Mouse (Mus musculus): Measurements from ENCODE around the gene Neurod2.

The Neurod2 gene

DNA sequence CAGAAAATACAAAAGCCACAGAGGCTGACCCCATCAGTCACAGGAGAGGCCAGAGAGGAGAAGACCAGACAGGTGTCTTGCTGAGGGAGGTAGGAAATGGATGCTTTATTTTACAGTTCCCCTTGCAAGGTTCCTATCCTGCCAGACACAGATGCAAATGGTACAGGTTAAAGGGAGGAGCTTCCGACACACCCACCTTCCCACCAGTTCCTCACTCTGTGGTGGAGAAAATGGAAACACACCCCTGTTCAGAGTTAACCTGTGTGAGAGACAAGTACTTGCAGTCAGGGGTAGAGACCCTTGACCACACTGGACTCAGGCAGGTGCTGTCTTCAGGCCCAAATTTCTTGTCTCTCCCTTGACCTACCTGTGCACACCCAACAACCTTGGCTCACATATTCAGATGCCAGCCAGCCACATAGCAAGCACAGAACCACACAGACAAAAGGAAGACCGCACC, 1.3 kb upstream of the Neurod2 start:
- no peak for DNase-seq

DNA sequence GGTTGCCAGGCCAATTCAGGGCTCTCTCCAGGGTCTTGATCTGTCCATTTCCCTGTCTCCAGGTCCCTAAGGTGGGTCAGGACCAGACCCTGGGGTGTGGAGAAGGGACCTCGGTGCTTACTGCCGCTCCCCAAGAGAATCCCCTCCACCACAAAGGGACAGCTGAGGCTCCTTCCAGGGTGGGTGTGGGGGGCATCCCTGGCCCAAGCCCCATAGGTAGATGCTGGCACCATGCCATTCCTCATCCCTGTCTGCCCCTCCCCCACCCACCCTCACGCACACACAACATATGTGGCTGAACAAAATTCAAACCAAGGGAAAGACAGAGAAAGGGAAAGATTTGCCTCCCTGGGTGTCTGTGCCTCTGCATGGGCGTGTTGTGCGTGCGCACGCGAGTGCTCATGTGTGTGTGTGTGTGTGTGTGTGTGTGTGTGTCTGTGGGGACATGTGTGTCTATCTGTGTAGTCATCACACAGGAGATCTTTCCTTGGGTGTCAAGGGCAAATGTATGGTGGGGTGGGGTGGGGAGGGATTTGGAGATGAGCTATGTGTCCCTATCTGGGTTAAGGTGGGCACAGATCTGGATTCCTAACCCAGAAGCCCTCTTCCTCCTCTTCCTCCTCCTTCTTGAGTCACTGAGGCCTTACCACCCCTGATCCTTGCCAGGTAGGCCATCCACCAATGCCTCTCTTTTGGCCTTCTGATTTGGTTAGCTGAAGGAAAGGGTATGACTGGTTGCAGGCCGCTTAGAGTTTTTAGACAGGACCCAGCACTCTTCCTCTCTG, 704 bp upstream of the Neurod2 start:
- DNase-seq = peak; percentile 71

DNA sequence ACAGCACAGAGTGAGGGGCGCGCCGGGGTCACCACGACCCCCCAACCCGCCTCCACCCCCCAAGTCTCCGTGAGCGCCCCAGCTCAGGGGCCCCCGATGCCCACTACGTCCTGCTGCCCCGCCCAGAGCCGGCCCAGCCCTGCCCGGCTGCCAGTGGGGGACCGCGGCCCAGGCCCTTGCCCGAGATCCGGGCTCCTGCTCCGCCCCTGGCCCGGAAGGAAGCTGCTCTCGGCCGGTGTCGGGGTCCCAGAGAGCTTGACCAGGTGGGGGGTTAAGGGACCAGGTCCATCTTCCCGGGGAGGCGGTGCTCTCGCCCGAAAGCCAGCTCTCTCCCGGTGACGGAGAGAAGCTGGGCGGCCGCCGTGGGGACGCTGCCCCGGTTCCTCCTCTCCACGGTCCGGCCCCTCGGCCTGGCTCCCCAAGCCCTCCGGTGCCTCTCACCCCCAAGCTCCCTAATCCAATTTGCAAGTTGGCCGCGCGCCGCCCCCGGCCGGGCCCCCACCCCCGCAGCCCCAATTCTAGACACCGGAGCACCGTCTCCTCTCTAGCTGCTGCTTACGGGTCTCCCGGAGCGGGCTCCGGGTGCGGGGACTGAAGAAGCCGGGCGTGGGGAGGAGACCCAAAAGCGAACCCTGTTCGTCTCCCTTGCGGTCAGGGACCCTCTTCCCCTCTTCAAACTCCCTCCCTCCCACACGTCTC, 928 bp downstream of the Neurod2 start:
- no peak for DNase-seq

DNA sequence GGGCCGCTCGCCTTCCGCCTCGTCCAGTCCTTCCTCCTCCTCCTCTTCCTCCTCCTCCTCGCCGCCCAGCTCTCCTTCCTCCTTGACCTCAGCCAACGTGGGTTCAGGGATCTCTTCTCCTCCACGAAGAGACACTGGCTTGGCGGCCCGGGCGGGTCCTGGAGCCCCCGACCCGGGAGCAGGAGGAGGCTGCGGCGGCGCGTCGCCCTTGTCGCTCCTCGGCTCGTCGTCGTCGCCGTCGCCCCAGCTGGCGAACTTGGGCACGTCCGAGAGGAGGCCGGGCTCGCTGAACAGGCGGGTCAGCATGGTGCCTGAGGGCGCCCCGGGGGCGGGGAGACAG, 1.4 kb downstream of the Neurod2 start:
- DNase-seq = peak; percentile 71

DNA sequence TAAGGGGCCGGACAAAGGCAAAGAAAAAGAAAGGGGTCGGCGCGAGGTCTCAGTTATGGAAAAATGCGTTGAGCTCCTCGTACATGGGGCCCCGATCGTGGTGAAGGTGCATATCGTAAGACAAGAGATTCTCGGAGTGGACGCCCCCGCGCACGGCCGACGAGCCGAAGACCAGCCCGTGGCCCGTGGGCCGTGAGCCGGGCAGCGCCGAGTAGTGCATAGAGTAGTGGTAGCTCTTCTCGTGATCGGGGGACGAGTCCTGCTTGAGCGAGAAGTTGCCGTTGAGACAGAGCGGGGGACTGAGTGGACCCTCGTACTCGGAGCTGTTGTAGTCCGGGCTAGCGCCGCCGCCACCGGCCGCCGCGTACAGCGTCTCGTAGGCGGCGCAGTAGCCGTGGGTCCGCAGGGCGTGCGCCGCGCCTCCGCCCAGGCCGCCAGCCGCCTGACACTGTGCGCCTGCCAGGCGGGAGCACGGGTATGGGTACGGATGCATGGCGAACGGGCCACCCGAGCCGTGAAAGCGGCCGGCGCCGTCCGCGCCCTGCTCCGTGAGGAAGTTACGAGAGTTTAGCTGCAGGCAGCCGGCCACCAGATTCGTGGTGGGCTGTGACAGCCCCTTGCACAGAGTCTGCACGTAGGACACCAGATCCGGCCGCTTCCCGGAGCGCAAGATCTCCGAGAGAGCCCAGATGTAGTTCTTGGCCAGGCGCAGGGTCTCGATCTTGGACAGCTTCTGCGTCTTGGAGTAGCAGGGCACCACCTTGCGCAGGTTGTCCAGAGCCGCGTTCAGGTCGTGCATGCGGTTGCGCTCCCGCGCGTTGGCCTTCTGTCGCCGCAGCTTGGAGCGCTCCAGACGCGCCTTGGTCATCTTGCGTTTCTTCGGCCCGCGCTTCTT, 2.1 kb downstream of the Neurod2 start:
- DNase-seq = peak; percentile 68

DNA sequence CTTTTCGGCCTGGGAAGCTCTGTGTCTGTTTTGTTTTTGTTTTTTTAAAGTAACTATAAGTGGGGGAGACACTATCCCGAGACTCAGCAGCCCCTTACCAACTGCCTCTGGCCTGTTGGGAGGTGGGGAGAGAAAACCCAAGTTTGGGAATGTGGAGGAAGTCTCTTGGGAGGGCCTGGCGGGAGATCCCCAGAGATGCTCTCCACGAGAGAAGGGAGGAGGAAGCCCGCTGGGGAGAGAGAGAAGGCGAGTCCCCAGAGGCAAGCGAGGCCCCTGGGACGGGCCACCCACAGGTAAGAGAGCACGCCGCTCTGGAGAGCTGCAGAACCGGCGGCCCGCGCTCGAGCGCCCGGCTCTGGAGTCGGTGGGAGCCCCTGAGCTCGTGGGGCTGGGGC, 2.7 kb downstream of the Neurod2 start:
- DNase-seq = no peak

DNA sequence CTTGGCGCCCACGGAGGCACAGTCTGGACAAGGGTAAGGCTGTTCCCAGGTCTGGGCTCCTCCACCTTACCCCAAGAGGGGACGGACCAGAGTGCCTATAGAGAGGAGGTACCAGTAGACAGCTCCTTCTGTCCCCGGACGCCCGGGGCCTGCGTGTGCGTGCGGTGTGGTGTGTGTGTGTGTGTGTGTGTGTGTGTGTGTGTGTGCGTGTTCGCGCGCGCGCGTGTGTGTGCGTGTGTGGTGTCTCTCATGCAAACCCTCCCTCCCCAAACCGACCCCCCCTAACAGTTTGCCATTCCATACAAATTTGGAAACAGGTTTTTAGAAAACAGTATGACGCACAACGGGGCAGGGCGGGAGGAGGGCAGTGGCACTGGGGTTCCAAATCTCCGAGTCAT, 3.6 kb downstream of the Neurod2 start:
- no peak for DNase-seq

DNA sequence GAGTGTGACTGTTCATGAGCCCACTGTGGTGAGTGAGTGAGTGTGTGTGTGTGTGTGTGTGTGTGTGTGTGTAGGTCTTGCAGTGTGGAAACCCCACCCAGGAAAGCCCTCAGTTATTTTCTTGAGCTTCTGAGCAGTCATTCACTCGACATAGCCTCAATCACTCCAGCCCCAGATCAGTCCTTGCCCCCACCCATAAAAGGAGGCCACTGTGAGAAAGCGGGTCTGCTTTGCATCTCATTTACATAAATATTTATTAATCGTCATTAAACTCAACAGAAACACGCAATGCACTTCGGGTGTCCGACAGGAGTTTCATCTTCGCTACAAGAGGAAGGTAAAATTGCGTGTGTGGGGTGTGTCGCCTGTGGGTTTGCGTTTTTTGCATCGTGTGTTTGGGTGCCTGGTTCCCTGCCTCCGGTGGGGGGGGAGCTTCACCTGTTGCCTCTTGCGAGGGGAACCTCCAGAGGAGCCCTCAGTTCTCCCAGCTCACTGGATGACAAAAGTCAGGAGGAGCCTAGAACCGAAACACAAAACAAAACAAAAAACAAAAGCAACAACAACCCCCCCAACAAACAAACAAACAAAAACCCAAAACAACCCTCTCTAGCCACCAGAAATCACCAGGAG, 4.1 kb downstream of the Neurod2 start:
- peak; percentile 51 for DNase-seq

DNA sequence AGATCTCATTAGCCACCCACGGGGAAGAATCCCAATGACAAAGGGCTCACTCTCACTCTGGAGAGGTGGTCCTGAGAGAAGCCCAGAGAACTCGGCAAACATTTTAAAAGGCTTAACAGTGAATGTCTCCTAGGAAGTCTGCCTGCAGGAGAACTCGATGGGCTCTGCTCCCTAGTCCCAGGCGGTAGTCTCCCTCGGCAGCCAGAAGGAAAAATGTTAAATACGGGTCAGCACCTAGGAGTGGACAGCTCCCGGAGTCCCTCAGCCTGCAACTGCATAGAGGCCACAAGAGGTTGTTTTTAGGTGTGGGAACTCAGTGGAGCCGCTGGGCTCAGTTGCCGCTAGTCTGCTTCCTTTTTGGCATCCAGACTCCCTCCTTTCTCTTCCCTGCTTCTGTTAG, 5.5 kb downstream of the Neurod2 start:
- DNase-seq = peak; percentile 46

DNA sequence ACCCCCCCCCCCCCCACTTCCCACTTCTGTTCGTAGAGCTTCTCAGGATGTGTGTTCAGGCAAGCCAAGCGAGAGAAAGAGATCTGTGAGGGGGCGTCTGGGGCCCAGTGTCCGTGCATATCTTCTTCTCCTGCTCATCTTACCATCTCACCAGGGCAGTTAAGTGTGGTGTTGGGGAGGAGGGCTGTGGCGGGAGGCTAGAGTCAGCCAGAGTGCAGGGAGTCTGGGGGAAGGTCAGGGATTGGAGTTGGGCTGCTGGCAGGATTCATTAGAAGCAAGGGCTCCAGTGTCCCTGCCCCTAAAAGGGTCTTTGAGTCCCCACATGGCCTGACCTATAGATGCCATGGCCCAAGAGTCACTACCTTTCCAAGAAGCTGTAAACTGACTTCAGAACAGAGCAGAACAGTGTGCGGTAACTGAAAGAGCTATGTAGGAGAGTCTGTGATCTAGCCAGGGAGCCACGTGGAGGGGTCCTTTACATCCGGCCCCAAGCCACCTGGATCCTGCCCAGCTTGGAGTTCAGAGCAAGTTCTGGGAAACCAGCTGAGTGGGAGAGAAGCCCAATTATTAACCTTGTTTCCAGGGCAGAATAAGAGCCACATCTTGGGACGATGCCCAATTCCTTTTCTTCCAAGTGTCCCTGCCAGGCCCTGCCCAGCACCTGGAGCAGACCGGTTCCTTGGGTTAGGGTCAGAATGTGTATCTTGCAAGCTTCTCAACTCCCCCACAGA, 6.1 kb downstream of the Neurod2 start:
- peak; percentile 53 for DNase-seq

DNA sequence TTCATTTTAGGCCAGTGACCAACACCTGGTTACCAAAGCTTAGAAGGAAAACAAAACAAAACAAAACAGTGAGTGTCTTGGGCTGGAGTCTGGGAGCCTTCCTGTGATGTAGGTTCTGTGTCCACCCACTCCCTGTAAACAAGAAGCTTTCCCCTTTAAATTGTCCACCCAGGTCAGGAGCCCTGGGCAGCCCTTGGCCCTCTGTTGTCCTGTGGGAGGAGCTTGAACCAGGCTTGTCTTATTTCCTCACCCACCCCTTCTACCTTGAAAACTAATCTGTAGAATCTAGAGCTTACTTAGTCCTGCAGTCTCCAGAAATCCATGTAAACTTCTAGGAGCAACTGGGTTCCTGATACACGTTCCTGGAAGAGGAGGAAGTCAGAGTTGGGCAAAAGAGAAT, 7.3 kb downstream of the Neurod2 start:
- DNase-seq = no peak

DNA sequence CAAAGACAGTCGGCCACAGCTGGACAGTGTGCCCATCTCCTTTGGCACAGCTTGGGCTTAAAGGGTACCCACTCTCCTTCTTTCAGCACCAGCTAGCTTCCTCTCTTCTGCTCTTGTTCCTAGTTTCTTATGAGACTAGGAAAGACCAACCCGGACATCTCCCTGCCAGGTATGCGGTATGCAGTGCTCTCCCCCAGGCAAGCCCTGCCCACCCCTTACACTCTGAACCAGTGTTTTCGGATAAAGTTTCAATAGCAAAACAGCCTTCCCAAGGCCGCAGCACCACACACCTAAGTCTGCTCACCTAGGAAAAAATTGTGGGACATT, 7.8 kb downstream of the Neurod2 start:
- DNase-seq = no peak

DNA sequence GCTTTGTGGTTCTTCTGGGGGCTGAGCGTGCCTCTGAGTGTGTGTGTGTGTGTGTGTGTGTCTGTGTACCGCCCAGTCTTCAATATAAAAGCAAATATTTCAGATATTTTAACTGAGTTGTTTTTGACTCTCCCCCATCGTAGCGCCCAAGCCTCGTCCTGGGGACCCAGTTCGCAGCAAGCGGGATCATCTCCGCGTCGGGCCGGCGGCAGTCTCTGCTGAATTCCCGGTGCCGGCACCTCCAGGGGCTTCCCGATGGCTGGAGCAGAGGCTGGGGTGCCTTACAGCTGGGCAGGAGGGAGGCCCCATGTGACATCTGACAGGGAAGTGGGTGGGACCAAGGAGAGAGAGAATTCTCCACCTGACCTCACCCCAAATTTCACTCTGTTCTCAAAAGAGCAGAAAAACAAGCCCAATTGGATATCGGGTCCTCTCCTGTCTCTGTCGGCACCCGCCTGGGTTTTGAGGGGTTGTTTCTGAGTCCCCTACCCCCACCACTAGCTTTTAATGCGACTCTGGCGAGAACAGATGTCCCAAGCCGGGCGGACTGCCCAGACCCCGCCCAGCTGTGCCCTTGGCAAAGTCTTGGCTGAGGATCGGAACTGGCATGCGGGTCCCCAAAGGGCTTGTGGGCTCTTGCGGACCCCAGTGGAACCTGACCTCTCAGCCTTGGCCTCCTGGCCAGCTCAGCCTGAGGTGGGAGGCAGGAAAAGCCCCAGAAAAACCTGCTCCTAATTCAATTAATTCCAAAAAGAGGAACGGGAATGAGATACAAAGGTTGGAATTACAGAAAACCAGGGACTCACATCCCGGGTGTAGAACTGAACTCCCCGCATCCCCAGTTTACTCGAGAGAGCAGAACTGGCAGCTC, 8.4 kb downstream of the Neurod2 start:
- DNase-seq = peak; percentile 65

DNA sequence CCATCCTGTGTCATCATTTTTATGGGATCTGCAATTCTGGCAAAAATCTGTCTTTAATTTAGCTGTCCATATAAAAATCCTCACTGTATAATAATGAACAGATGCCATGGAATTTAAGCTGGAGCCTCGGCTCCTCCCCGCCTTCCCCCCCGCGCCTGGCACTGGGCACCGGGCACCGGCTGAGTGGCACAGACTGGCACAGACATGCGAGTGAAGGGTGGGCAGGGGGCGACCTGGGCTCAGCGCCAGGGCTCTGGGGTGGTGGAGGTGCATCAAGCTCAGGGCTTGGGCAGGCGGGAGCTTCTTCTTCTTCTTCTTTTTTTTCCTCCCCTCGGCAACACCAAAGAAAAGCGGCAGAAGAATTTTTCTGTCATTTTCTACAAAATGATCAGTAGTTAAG, 9.1 kb downstream of the Neurod2 start:
- no peak for DNase-seq

DNA sequence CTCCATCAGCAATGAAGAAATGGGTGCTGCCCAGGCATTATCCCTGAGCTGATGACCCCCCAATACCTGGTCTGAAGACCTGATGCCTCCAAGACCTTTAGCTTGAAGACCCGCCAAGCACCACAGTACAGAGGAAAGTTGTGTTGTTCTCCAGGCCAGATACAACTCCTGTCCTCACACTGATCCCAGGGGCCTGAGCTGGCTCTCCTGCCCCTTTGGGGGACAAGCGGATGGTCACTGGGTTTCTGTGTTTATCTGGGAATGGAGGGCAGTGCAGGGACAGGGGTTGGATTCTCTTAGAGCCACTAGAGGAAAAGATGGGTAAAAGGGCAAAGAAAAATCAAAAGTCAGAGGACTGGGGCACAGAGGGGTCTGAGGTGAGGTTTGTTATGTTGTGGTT, 9.5 kb downstream of the Neurod2 start:
- DNase-seq = no peak

DNA sequence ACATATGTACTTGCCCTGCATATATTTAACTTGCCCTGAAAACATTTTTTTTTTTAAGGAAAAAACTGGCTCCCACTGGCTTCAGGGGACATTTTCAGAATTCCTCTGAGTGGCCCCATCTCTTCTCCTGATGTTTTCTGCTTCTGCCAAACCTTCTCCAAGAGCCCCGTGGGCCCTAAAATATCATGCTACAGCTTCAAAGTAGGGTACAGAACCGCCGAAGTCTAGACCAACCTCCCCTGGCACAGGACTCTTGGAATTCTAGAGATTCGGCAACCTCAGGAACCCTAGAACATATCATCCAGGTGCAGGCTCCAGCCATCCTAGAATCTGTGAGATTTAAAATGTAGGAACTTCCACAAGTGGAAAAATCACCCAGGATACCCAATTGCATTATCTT, 9.9 kb downstream of the Neurod2 start:
- DNase-seq = no peak

DNA sequence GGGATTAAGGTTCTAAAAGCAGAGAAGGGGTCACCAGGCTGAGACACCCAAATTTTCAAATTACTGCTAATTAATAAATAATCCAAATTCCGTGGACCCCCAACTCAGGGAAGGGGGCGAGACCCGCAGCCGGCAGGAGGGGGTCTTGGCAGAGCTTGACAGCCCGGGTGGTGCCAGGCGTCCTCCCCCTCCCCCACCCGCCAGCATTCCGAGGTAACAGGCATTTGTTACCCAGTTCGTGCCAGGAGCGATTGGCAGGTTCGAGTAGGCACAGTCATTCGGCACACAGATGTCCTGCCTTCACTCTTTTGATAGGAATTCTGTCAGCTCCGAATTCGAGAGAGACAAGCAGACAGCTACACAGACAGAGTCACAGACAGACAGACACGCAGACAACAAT, 10.3 kb downstream of the Neurod2 start:
- peak; percentile 57 for DNase-seq

DNA sequence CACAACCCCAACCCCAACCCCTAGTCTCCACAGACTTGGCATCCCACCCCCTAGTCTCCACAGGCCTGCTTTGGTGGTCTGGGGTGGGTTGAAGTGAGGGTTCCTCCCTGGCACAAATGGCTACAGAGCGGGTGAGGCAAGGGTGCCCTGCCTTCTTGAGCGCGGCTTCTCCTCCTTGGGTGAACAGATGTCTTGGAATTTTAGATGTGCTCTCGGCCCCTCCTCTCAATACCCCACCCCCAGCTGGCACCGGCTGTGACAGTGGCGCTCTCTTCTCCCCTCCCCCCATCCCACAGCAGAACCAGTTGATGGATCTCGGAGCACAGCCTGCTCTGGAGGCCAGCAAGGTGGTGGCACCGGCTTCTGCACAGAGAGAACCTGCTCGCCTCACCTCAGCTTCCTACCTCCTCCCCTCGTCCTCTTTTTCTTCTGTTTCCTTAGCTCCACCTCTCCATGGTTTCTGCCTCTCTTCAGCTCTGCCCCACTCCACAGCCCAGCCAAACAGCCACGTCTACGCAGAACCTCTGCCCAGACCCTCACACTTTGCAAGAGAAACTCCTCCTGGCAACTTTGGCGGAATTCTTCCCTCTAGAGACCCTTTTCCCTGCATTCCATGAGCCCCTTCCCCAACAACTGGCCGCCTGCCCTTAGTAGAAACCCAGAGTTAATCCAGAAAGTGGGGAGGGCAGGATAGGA, 10.9 kb downstream of the Neurod2 start:
- peak; percentile 47 for DNase-seq

DNA sequence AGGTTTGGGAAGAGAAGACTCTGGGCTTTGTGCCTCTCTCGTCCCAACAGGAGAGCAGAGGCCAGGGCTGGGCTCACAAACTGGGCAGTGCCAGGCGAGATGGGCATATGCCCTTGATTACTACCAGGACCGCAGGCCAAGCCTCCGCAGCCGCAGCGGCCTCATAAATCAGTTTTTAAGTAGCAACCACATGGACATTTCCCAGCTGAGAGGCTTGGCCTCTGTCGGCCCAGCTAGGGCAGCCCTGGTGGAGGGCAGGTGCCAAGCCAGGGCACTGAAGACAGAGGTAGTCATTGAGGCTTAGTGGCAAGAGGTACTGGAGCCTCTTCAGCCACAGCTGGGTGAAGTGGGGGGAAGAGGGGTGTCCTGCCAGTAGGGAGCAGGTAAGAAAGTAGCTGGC, 12.0 kb downstream of the Neurod2 start:
- DNase-seq = no peak

DNA sequence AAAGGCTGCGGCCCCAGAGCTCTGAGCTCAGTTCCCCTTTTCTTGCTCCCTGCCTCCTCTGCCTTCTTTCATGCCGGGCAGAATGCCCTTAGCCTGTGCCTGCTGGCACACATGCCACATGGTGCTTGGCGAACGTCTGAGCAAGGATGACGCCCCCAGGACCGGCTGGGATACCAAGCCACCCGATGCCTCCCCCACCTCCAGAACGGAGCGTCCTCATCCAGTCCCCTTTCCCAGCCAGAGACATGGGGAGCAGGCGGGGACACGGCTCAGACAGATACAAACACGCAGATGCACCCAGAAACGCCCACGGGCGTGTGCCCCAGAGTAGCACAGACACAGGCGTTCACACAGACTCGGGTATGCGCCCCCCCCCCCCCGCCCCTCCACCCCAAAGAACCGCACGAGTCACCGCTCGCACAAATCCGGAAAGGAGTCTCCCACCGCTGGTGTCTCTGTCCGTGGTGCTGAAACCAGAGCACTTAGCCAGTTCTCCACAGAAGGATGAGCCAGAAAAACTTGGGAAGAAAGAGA, 15.6 kb downstream of the Neurod2 start:
- DNase-seq = peak; percentile 63
